Mouse (Mus musculus) 416B (cell line): ENCODE data around the gene Rfx2.
A peak's percentile ranks its signal among the peaks of the same experiment; 100 is the strongest.

ENCODE experiments used
- DNase-seq: peaks from one replicate; pipeline ENCODE4 v3.0.0; 2011; ENCODE audit warnings: low read depth

Rfx2 gene

DNA sequence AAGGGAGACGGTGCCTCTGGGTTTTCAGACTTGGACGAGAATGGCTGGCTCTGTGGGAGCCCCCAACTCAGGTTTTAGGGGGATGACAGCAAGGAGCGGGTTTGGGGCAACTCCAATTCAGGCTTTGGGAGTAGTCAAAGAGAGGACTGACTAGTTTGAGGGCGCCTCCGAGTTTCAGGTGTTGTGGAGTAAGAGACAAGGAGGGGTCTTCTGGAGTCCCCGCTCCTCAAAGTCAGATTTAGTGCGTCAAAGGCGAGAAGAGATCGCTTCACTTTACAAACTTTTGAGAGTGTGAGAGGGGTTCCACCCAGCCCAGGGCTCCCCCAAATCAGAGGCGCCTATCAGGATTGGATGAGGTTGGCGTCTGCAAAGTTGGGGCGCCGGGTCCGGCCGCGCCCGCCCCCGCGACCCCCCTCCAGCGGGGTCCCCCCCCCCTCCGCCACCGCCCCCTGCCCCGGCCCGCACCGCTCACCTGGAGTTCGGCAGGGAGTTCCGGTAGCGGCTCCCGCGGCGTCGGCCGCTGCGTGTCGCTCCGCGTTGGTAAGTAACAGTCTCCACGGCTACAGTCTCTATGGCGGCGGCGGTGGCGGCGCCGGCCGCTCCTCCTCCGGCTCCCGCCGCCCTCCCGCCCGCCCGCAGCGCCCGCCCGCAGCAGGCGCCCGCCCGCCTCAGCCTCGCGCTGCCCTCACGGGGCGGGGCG lies at the start of gene Rfx2:
Gene Rfx2, minus strand, starts transcription at position 603 of the 700 bp plus-strand sequence.
- DNase-seq: no peak

- no peak for DNase-seq
These were observed 46.6 kb upstream of the Rfx2 start for GRCm38 (mm10) chr17:56877426-56877825.

DNA sequence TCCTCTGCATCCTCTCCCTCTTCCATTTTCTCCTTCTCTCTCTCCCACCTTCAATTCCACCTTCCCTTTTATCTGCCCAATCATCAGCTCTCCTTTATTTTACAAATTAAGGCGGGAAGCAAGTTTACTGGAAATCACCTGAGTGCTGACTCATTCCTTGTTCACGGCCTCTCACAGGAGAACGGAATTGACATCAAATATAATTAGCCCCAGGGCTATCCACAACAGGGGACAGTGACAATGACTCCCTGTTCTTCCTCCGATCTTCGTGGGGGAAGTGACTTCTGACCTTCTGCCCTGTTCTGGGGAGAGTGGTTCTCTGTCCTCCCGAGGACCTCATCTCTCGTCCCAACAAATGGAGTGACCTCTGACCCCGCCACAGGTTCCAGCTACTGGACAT lies 46.2 kb upstream of the Rfx2 start:
- no peak for DNase-seq

DNA sequence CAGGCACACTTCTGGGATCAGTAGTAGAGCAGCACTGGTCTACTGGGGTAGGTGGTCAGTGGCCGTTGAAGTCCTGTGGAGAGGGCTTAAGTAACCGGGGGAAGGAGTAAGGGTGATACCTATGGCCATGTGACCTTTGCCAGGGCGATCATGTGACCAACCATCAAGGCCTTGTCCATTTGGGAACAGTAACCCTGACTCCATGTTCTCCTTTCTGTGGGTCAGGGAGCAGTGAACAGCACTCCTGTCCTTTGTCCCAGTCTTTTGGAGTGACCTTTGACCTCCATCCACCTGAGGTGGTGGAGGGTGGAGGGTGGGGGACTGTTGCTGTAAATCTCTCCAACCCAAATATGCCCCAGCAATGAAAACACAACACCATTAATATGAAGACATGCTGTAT lies 45.7 kb upstream of the Rfx2 start:
- no peak for DNase-seq

DNA sequence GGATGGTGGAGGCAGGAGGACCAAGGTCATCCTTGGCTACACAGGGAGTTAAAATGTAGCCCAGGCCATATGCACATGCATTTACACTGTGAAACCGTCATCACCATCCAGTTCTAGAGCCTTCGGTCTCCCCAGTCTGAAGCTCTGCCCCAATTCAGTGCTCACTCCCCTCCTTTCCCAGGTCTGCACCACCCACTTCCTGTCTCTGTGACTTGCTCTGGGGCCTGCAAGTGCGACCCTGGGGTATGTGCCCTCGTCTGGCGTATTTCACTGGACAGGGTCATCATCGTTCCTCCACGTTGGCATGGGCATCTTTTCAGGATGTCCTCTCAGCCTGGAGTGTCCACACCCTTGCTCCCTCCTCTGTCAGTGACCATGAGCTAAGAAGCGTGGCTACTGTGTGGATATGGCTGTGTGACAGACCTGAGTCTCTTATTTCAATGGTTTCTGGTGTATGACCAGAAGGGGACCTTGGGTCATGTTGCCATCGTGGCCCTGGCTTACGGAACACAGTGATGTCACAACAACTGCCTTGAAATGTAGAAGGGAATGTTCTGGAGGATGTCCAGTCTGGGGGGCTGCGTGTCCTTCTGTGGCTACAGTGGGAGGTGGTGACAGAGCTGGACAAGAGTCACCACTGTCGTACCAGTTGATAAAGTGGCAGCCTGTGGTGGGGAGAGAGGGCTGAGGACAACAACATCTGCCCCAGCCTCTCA lies 44.3 kb upstream of the Rfx2 start, which contains the start of gene 1700061G19Rik:
Gene 1700061G19Rik, plus strand, starts transcription at position 542 of the 716 bp plus-strand sequence.
- no peak for DNase-seq

GRCm38 (mm10) chr17:56874237-56874636 lies 43.4 kb upstream of the Rfx2 start, which contains the start of gene Acsbg2:
Acsbg2 (minus strand) TSS chr17:56874447.
- DNase-seq: no peak

GRCm38 (mm10) chr17:56872512-56872911 lies 41.7 kb upstream of the Rfx2 start:
- no peak for DNase-seq

- DNase-seq: no peak
These were observed 41.0 kb upstream of the Rfx2 start for GRCm38 (mm10) chr17:56871767-56872166.

GRCm38 (mm10) chr17:56870287-56870953 lies 39.6 kb upstream of the Rfx2 start:
- no peak for DNase-seq

DNA sequence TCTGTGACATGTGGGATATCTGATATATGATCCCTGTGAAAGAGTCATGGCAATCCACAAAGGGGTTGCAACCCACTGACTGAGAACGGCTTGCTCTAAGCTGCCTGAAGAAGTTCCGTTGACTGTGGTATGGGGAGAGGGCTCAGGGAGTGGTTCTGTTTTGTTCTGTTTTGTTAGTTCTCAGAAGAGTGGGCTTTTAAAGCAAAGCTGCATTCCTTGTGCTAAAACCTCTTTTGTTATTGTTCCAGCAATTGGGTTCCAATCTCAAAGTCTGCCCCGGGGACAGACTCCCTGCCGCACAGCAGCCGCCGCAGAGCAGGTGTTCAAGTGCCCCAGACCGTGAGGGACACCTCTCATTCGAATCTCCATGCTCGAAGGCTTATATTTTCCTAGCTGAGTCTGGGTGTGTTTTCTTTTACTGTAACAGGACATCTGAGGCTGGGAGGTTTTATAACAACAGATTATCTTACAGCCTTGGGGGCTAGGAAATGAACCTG lies 38.7 kb upstream of the Rfx2 start:
- DNase-seq: no peak

DNA sequence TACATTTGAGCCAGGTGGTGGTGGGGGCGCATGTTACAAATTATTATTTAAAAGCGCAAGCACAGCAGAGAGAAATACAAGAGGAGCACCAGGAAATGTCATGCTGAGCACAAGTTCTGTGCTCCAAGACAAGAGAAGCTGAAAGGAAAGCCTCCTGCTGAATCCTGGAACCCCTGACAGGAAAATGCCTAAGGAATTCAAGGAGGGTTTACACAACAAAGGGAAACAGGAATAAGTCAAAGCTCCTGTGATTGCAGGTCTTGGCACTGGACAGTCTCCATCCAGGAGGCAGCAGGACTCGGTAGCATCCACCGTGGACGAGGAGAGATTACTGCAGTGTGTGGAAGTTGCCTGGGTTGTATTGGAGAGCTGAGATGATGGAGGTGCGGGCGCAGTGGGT lies 35.3 kb upstream of the Rfx2 start:
- DNase-seq: no peak

GRCm38 (mm10) chr17:56861197-56861596 lies 30.4 kb upstream of the Rfx2 start:
- peak; percentile 94 for DNase-seq

DNA sequence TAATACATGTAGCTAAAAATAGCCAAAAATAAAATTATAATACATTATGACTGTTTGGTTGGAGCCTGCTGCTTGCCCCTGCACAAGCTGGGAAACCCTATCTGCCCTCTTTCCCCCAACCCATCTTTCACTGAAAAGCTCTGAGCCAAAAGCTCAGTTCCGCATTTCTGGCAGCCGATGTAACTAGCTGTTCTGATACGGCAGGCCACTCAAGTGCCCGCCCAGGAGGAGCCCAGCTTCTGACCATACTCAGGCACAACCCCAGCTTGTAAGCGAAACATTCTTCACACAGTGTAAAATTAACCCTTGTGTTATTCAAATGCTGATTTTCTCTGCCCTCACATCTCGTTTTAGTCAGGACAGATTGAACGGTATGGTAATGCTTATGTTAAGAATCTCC lies 28.1 kb upstream of the Rfx2 start:
- DNase-seq: no peak

- peak; percentile 76 for DNase-seq
These were observed 27.4 kb upstream of the Rfx2 start for GRCm38 (mm10) chr17:56858216-56858615.

GRCm38 (mm10) chr17:56855421-56855820 lies 24.6 kb upstream of the Rfx2 start:
- DNase-seq: peak; percentile 18

GRCm38 (mm10) chr17:56851167-56851566 lies 20.4 kb upstream of the Rfx2 start:
- no peak for DNase-seq

- DNase-seq: no peak
These were observed 18.9 kb upstream of the Rfx2 start for GRCm38 (mm10) chr17:56849710-56850109.

DNA sequence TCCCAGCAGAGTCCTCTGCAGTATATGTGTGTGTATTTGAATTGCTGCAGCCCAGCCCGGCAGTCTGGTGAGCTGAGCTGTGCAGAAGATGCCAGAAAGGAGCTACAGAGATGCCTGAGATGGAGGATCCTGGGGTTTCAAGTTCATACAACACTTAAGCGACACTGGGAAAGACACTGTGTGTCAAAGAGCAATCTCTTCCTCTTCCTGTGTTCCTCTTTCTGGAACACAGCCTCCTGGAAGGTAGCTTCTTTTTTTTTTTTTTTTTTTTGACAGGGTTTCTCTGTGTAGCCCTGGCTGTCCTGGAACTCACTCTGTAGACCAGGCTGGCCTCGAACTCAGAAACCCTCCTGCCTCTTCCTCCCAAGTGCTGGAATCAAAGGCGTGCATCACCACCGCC lies 18.0 kb upstream of the Rfx2 start:
- DNase-seq: no peak

DNA sequence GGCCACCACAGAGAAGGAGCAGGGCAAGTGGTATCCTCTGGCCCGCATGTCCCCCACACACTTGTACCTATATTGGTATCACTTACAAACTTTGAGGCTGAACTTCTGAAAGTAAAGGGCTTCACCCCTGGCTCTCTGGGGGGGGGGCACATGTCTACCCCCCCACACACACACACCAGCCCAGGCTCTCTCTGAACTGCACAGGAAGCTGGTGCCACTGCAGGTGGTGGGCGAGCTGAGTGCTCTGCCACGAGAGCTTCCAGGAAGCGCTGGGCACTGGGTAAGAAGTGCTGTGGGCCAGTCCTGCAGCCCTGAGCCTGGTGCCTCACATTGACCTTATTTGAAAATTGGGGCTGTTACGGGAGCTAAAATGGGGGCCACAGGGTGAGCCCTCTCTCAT lies 12.9 kb upstream of the Rfx2 start:
- no peak for DNase-seq

DNA sequence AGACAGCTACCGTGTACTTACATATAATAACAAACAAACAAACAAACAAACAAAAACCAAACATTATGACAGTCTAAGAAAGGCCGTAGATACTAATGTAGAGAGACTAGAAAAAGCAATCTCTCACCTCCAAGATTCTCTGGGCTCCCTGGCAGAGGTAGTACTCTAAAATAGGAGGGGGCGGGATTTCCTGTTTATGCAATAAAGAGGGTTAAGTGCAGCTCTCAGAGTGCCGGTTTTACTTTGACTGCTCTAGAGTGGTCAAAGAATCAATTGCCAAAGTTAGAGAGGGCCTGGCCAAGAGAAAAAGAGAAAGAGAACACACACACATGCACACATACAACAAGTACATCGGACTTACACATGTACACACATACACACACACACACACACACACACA lies 11.4 kb upstream of the Rfx2 start:
- DNase-seq: peak; percentile 28

GRCm38 (mm10) chr17:56840524-56840923 lies 9.7 kb upstream of the Rfx2 start:
- no peak for DNase-seq

DNA sequence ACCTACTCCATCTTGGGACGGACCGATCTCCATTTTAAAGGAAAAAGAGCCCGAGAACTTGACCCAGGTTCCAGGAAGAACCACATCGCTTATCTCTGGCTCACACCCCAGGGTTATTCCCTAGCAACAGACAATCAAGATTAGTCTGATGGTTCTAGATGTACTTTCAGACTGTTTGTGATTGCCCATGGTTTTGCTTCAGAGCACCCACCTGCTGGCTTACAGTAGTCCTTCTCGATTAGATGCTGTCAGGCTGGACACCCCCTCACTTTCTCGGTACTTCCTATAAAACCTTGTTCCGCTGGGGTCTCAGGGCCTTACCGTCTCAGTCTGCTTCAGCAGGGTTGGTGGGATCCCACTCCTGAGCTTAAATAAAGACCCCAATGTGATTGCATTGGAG lies 5.5 kb upstream of the Rfx2 start:
- no peak for DNase-seq

- no peak for DNase-seq
These were observed 2.6 kb upstream of the Rfx2 start for GRCm38 (mm10) chr17:56833381-56833780.
